20 mouse cellular contexts compared by ENCODE assay signal in genomic region chr19:5685431-5685830, GRCm38 (mm10). TPM values are rescaled to one million over a fixed set of nuclear protein-coding genes. Genes with fewer than 3 reads are reported as not detected.
"Had no signal": no experiment of that assay in that cellular context is flagged by ENCODE, and none has a peak within 500 bp of the region (broad histone marks: within the 10 kb centered on the region; RNA-seq: fewer than 3 reads in every experiment).

No protein-coding gene starts in this region.

- H3K27ac ChIP-seq: kidney, embryonic 15.5 days; limb, embryonic 13.5 days; stomach, embryonic 15.5 days had no signal

- ATAC-seq: intestine, embryonic 16.5 days; midbrain, embryonic 16.5 days had no signal

- H3K4me2 ChIP-seq: kidney, embryonic 15.5 days; limb, embryonic 13.5 days; lung, embryonic 14.5 days; midbrain, embryonic 11.5 days; stomach, embryonic 15.5 days had no signal

- H3K9me3 ChIP-seq: kidney, embryonic 15.5 days; limb, embryonic 13.5 days; stomach, embryonic 15.5 days had no signal

- H3K4me3 ChIP-seq: kidney, embryonic 15.5 days; limb, embryonic 13.5 days; stomach, embryonic 15.5 days had no signal

- DNase-seq: kidney, adult 2 months; kidney, postnatal 14 days; left cerebral cortex, postnatal 4 days; lung, embryonic 14.5 days; lung, postnatal 10 days; lung, postnatal 4 days; right cerebral cortex, postnatal 14 days; thymus, adult 2 months; thymus, postnatal 25 days had no signal

- H3K9ac ChIP-seq: kidney, embryonic 15.5 days; limb, embryonic 13.5 days; lung, embryonic 14.5 days; stomach, embryonic 15.5 days had no signal

- H3K27me3 ChIP-seq: kidney, embryonic 15.5 days; limb, embryonic 13.5 days; stomach, embryonic 15.5 days had no signal

RNA-seq across cellular contexts. Expression of gene Kcnk7, which starts 18.7 kb away (rescaled TPM):
- total RNA-seq: layer of hippocampus, postnatal 14 days; left cerebral cortex, adult 18-20 months; left cerebral cortex, postnatal 10 days; left cerebral cortex, postnatal 4 days; megakaryocyte, adult 5-6 weeks had no signal
- polyA plus RNA-seq: large intestine, adult 2 months; midbrain, embryonic 11.5 days had no signal
